In genomic region chr17:44973489-44973888, GRCm38 (mm10) we compare ENCODE assay signal across 8 mouse cellular contexts.
DNase-seq lines count a peak whose midpoint lies in the region; ATAC-seq and TF ChIP-seq lines count a peak whose summit lies in the region.

No protein-coding gene starts in this region.

- peak; percentile 65; the same call in 1 of the 2 replicates for ATAC-seq in embryonic facial prominence, embryonic 14.5 days (ENCODE audit: low read depth)

- H3K4me3 ChIP-seq in embryonic facial prominence, embryonic 14.5 days (ENCODE audit: low read depth, low read length), result no peak overlapping the region
- H3K4me3 ChIP-seq in embryonic facial prominence, embryonic 10.5 days, result no peak overlapping the region
- no peak overlapping the region for H3K4me3 ChIP-seq in thymus, adult 2 months (ENCODE audit: control insufficient read depth, insufficient read depth, low read length)

- WGBS in embryonic facial prominence, embryonic 14.5 days, result 64% methylated on average over 4 of the region's 4 CpGs
- WGBS in embryonic facial prominence, embryonic 10.5 days, result 57% methylated on average over 4 of the region's 4 CpGs
- WGBS in thymus, adult 2 months, result 88% methylated on average over 4 of the region's 4 CpGs

- no peaks in the 10 kb centered on the region for H3K27me3 ChIP-seq in embryonic facial prominence, embryonic 14.5 days (replicated peaks; ENCODE audit: control insufficient read depth, insufficient read depth, low read length)
- no peaks in the 10 kb centered on the region for H3K27me3 ChIP-seq in embryonic facial prominence, embryonic 10.5 days (replicated peaks; ENCODE audit: low read depth, poor library complexity, severe bottlenecking)
- H3K27me3 ChIP-seq in thymus, adult 2 months (ENCODE audit: control insufficient read depth, insufficient read depth, low read length), result no peaks in the 10 kb centered on the region

- no peak overlapping the region for H3K9ac ChIP-seq in embryonic facial prominence, embryonic 14.5 days (ENCODE audit: low read depth, low read length)

- H3K36me3 ChIP-seq in embryonic facial prominence, embryonic 14.5 days (ENCODE audit: control insufficient read depth, insufficient read depth, low read length), result no peaks in the 10 kb centered on the region
- no peaks in the 10 kb centered on the region for H3K36me3 ChIP-seq in embryonic facial prominence, embryonic 10.5 days (replicated peaks)
- no peaks in the 10 kb centered on the region for H3K36me3 ChIP-seq in thymus, adult 2 months (ENCODE audit: control insufficient read depth, insufficient read depth, low read length)

- intact Hi-C loops in heart, postnatal 14 days (cut with DNase I), result no loop called here

- no peak overlapping the region for H3K27ac ChIP-seq in embryonic facial prominence, embryonic 14.5 days (replicated peaks; ENCODE audit: low read depth, low read length)
- H3K27ac ChIP-seq in embryonic facial prominence, embryonic 10.5 days (replicated peaks), result no peak overlapping the region
- no peak overlapping the region for H3K27ac ChIP-seq in thymus, adult 2 months (ENCODE audit: control insufficient read depth, insufficient read depth, low read length)

- no peak overlapping the region for H3K4me2 ChIP-seq in embryonic facial prominence, embryonic 14.5 days (ENCODE audit: low read depth, low read length)

- H3K9me3 ChIP-seq in embryonic facial prominence, embryonic 14.5 days (ENCODE audit: control insufficient read depth, low read length), result no peaks in the 10 kb centered on the region
- H3K9me3 ChIP-seq in embryonic facial prominence, embryonic 10.5 days, result no peaks in the 10 kb centered on the region

- peak; percentile 49 for DNase-seq in embryonic facial prominence, embryonic 14.5 days (ENCODE audit: low spot score)
- DNase-seq in embryonic facial prominence, embryonic 10.5 days (ENCODE audit: low spot score), result no peak
- DNase-seq in thymus, adult 2 months, result peak; percentile 2
- no peak for DNase-seq in thymus, adult 18-20 months
- peak; percentile 62 to 71 for DNase-seq in kidney, postnatal 4 days
- DNase-seq in urinary bladder, postnatal 36 days (ENCODE audit: low spot score in 2 of 2), result no peak
- DNase-seq in heart, postnatal 14 days, result no peak
- no peak for DNase-seq in layer of hippocampus, adult 18-20 months (ENCODE audit: low spot score in 2 of 2)

- H3K4me1 ChIP-seq in embryonic facial prominence, embryonic 14.5 days (ENCODE audit: control insufficient read depth, insufficient read depth, low read length), result no peaks in the 10 kb centered on the region
- H3K4me1 ChIP-seq in embryonic facial prominence, embryonic 10.5 days, result peaks cover 8% of the 10 kb centered on the region; the same call in 1 of the 2 replicates
- H3K4me1 ChIP-seq in thymus, adult 2 months (replicated peaks; ENCODE audit: control insufficient read depth, insufficient read depth, low read length), result no peaks in the 10 kb centered on the region

- no peak for TF ChIP-seq CTCF in thymus, adult 2 months (IDR thresholded peaks at IDR 0.05; ENCODE audit: borderline replicate concordance, control insufficient read depth, extremely low read depth, insufficient read depth, low read length, poor library complexity)

- no peak for TF ChIP-seq POLR2A in thymus, adult 2 months (IDR thresholded peaks at IDR 0.05; ENCODE audit: control insufficient read depth, extremely low read depth, insufficient read depth, low read length, poor library complexity)

Comparison
In these comparisons a context has a peak if more than half of its experiments do, and no peak if none do; other contexts are left out.
1. DNase-seq: peak in embryonic facial prominence, embryonic 14.5 days (single experiment), thymus, adult 2 months (single experiment) and kidney, postnatal 4 days (2 of 2); none in embryonic facial prominence, embryonic 10.5 days (single experiment), thymus, adult 18-20 months (0 of 2), urinary bladder, postnatal 36 days (0 of 2), heart, postnatal 14 days (0 of 2) and layer of hippocampus, adult 18-20 months (0 of 2).